Mouse (Mus musculus) heart, postnatal 0 days (tissue): ENCODE results near the gene Efr3b. TPM values are rescaled to one million over a fixed set of nuclear protein-coding genes. Genes with fewer than 3 reads are reported as not detected.

ENCODE experiments used
- ATAC-seq: fragments of 200-750 bp; cut with Nextera tagmentation; 2 replicates; pipeline ENCODE4 v1.8.0; 2017; ENCODE audit warnings: low read depth, moderate number of reproducible peaks, moderate library complexity; ENCODE audit not compliant: insufficient read depth
- DNase-seq: peaks from one replicate; pipeline ENCODE4 v3.0.0-alpha.2; 2016; ENCODE audit warnings: low spot score
- H3K27ac ChIP-seq: fragments of 300-500 bp; sonication (generic); 2 replicates; pipeline ENCODE4 v1.5.1; 2014; ENCODE audit warnings: low read depth, mild to moderate bottlenecking
- H3K27me3 ChIP-seq: fragments of 300-500 bp; sonication (generic); 2 replicates; pipeline ENCODE4 v1.6.1; 2014; ENCODE audit warnings: low read length, mixed read lengths; ENCODE audit not compliant: control insufficient read depth, insufficient read depth
- H3K36me3 ChIP-seq: fragments of 300-500 bp; sonication (generic); replicated peaks from 2 replicates; pipeline ENCODE4 v1.6.1; 2014; ENCODE audit warnings: low read length, mixed read lengths; ENCODE audit not compliant: control insufficient read depth, insufficient read depth
- H3K4me1 ChIP-seq: fragments of 300-500 bp; sonication (generic); 2 replicates; pipeline ENCODE4 v1.6.1; 2014; ENCODE audit warnings: antibody characterized with exemption; ENCODE audit not compliant: control insufficient read depth, insufficient read depth
- H3K4me2 ChIP-seq: fragments of 300-500 bp; sonication (generic); 2 replicates; pipeline ENCODE4 v1.6.1; 2014; ENCODE audit warnings: low read depth, mild to moderate bottlenecking, low read length, moderate library complexity
- H3K4me3 ChIP-seq: fragments of 300-500 bp; sonication (generic); 2 replicates; pipeline ENCODE4 v1.5.1; 2014; ENCODE audit warnings: low read depth, low read length
- H3K9ac ChIP-seq: fragments of 300-500 bp; sonication (generic); replicated peaks from 2 replicates; pipeline ENCODE4 v1.6.1; 2014; ENCODE audit warnings: low read depth, low read length, mixed read lengths
- H3K9me3 ChIP-seq: fragments of 300-500 bp; sonication (generic); replicated peaks from 2 replicates; pipeline ENCODE4 v1.6.1; 2016; ENCODE audit warnings: low read length; ENCODE audit not compliant: control insufficient read depth
- CTCF ChIP-seq: IDR thresholded peaks from 2 replicates; pipeline ENCODE4 v1.5.1; 2016; ENCODE audit warnings: antibody characterized with exemption, control low read depth, low read depth
- EP300 ChIP-seq: IDR thresholded peaks from 2 replicates; pipeline ENCODE4 v1.6.1; 2016; ENCODE audit warnings: antibody characterized with exemption, low read depth
- WGBS: fragments of 180-500 bp; shearing (Covaris S2); extraction: QIAGEN DNeasy Blood & Tissue Kit; methylation state at CpG from one replicate; pipeline ENCODE4 v1.1.7; 2014; 5-methylcytosine and 5-hydroxymethylcytosine counted together
- polyA plus RNA-seq: library from polyadenylated mRNA; unstranded; fragments of >200 nt; fragmentation: Nextera tagmentation; extraction: Ambion mirVana; gene quantifications from 2 replicates; pipeline ENCODE4 v1.2.1, GENCODE M21; 2015
- total RNA-seq: library from RNA; depleted of rRNA; stranded (reverse); fragments of >200 nt; gene quantifications from 2 replicates; pipeline ENCODE4 v1.2.3, GENCODE M21; 2014; ENCODE audit warnings: low replicate concordance

Gene Efr3b
- total and polyA plus RNA-seq, 2 experiments from 2014 or later: 1.6 to 6.8 TPM

- no peak overlapping the region for H3K4me2 ChIP-seq
- no peak overlapping the region for H3K27ac ChIP-seq
- no peaks in the 10 kb centered on the region for H3K27me3 ChIP-seq
- TF ChIP-seq CTCF (no peak), EP300 (no peak)
- ATAC-seq (no peak), DNase-seq (no peak)
- H3K9me3 ChIP-seq: no peaks in the 10 kb centered on the region
- no peak overlapping the region for H3K4me3 ChIP-seq
- no peaks in the 10 kb centered on the region for H3K4me1 ChIP-seq
- no peaks in the 10 kb centered on the region for H3K36me3 ChIP-seq
- H3K9ac ChIP-seq: no peak overlapping the region
Observed at GRCm38 (mm10) chr12:4076383-4076782, 37.7 kb upstream of the Efr3b start.

- H3K4me1 ChIP-seq: no peaks in the 10 kb centered on the region
- H3K9ac ChIP-seq: no peak overlapping the region
- no peaks in the 10 kb centered on the region for H3K36me3 ChIP-seq
- 39% methylated on average over 8 of the region's 8 CpGs for WGBS
- H3K27ac ChIP-seq: no peak overlapping the region
- H3K9me3 ChIP-seq: no peaks in the 10 kb centered on the region
- DNase-seq (no peak), ATAC-seq (no peak)
- TF ChIP-seq EP300 (no peak), CTCF (no peak)
- H3K27me3 ChIP-seq: no peaks in the 10 kb centered on the region
- no peak overlapping the region for H3K4me2 ChIP-seq
- H3K4me3 ChIP-seq: no peak overlapping the region
Observed at GRCm38 (mm10) chr12:4075407-4075806, 36.7 kb upstream of the Efr3b start.

DNA sequence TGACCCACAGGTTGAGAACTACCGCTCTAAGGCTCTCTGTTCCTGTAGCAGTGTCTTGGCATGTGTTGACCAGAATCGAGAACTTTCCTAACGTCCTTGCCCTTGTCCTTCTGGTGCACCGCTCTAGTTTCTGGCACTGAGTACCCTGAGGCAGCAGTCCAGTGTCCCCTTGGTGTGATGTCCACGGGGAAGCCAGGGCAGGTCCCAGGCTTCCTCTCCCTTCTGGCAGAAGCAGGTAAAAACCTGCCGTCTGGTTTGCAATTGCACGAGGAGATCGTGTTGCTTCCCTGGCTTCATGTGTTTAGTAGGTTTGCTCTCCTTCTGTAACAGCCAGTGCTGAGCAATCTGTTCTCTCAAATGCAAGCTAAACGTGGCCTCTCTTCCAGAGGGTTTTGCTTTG, 33.0 kb upstream of the Efr3b start:
- Histone ChIP-seq H3K27me3 (no peaks in the 10 kb centered on the region), H3K9ac (no peak overlapping the region), H3K4me2 (no peak overlapping the region), H3K4me3 (no peak overlapping the region), H3K27ac (no peak overlapping the region), H3K4me1 (no peaks in the 10 kb centered on the region), H3K36me3 (no peaks in the 10 kb centered on the region), H3K9me3 (no peaks in the 10 kb centered on the region)
- 78% methylated on average over 9 of the region's 9 CpGs for WGBS
- TF ChIP-seq EP300: no peak
- no peak for TF ChIP-seq CTCF
- no peak for ATAC-seq
- DNase-seq: no peak

DNA sequence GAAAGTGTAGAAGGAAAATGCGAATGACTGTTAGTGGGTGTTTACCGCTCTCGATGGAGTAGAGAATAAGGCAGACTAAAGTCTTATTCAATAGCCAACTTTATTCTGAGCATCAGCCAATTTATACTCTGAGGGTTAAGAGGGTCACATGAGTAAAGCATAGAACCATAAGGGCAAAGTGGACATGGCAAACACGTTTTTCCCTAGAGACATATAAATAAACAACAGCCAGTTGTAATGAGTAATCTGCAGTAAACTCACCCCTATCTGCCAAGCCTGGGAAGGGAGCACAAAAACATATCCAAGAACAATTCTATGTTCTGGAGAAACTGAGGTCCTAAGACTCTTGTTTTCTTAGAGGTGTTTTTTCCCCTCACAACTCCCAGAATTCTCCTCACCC, 29.8 kb upstream of the Efr3b start:
- DNase-seq: no peak
- Histone ChIP-seq H3K9me3 (no peaks in the 10 kb centered on the region), H3K4me2 (no peak overlapping the region), H3K36me3 (no peaks in the 10 kb centered on the region), H3K4me3 (no peak overlapping the region), H3K27ac (no peak overlapping the region), H3K27me3 (no peaks in the 10 kb centered on the region), H3K4me1 (no peaks in the 10 kb centered on the region), H3K9ac (no peak overlapping the region)
- ATAC-seq: no peak
- TF ChIP-seq EP300: no peak
- 81% methylated on average over 4 of the region's 4 CpGs for WGBS

DNA sequence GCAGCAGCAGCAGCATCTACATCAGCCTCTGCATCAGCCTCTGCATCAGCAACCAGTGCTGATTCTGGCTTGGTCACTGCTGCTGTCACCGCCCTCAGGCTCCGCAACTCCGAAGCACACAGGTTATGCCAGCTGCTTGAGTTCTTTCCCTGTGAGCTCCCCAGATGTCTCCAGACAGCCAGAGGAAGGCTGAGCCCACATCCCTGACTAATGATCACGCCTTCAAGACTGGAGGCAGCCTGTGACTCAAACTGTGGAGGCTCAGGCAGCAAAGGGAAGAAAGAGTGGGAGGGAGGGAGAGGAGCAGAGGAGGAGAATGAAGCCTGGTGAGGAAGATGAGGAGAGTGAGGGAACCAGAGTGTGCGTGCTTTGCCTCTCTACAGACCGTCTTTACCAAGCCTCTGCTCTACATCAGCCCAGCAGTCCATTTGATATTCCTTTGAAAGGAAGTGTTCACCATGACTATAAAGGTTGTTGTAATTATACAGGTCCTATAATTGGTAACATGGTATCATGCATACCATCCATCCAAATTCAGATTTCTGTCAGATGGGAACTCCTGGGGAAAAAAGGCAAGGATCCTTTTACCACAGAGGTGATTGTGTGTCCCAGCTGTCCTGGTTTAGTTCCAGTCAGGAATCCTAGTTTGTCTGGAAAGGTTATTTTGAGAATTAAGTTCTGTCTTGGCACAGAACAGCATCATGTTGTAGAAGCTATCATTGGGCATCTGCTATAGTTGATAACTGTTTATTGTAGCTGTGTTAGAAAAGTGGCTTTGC, 28.2 kb upstream of the Efr3b start:
- Histone ChIP-seq H3K9ac (no peak overlapping the region), H3K27ac (no peak overlapping the region), H3K4me3 (no peak overlapping the region), H3K9me3 (no peaks in the 10 kb centered on the region), H3K4me2 (no peak overlapping the region), H3K36me3 (no peaks in the 10 kb centered on the region), H3K27me3 (no peaks in the 10 kb centered on the region), H3K4me1 (no peaks in the 10 kb centered on the region)
- ATAC-seq (no peak), DNase-seq (no peak)
- TF ChIP-seq EP300 (no peak), CTCF (no peak)
- 67% methylated on average over 6 of the region's 6 CpGs for WGBS

DNA sequence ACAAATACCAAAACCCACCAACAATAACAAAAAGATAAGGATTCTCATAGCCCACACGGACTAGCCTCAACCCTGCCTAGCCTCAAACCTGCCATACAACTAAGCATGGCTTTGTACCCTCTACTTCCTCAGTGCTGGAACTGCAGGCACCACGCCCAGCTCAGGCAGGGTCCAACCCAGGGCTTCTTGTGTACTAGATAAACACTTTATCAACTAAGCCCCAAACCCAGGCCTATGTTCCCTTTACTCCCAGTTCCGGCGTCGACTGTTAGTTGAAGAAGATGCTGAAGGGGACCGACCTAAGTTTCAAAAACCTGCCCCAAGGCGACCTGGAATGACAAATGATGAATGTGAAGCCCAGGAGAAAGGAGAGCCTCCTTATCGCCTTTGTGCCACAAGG, 27.2 kb upstream of the Efr3b start:
- TF ChIP-seq CTCF (no peak), EP300 (no peak)
- Histone ChIP-seq H3K4me2 (no peak overlapping the region), H3K9ac (no peak overlapping the region), H3K36me3 (no peaks in the 10 kb centered on the region), H3K4me3 (no peak overlapping the region), H3K27me3 (no peaks in the 10 kb centered on the region), H3K9me3 (no peaks in the 10 kb centered on the region), H3K27ac (no peak overlapping the region), H3K4me1 (no peaks in the 10 kb centered on the region)
- 73% methylated on average over 8 of the region's 8 CpGs for WGBS
- no peak for ATAC-seq
- DNase-seq: no peak
